Mouse (Mus musculus) urinary bladder, postnatal 36 days (tissue): ENCODE data around the gene Klhl18.
"Not testable (repeated sequence)": the region's sequence is repeated elsewhere in the genome, so short reads cannot be mapped to it uniquely, and the experiment has no call there.

ENCODE experiments used
- DNase-seq, 2 experiments: peaks; one replicate each; pipeline ENCODE4 v3.0.0; 2022; ENCODE audit warnings: low spot score in 2 of 2, mixed read lengths in 1 of 2

Gene Klhl18

GRCm38 (mm10) chr9:110419511-110420112 is 56.9 kb downstream of the Klhl18 start, which contains the start of gene Ngp:
Gene Ngp (plus strand): TSS chr9:110419747.
- no peak for DNase-seq

- peak in 1 of 2 experiments; percentile 31 for DNase-seq
These were observed 62.7 kb downstream of the Klhl18 start for GRCm38 (mm10) chr9:110413785-110414184.

GRCm38 (mm10) chr9:110412926-110413325 is 63.6 kb downstream of the Klhl18 start:
- no peak for DNase-seq

GRCm38 (mm10) chr9:110410908-110411887 is 65.3 kb downstream of the Klhl18 start:
- peak; percentile 75 to 83 for DNase-seq

- peak; percentile 88 to 95 for DNase-seq
These were observed 68.3 kb downstream of the Klhl18 start, which contains the start of gene Ptpn23 for GRCm38 (mm10) chr9:110408099-110408773. Gene Ptpn23 (minus strand): TSS chr9:110408213.

GRCm38 (mm10) chr9:110407311-110408098 is 69.0 kb downstream of the Klhl18 start:
- peak in 1 of 2 experiments; percentile 18 for DNase-seq

GRCm38 (mm10) chr9:110403240-110403639 is 73.3 kb downstream of the Klhl18 start:
- not testable (repeated sequence) for DNase-seq

GRCm38 (mm10) chr9:110402731-110403130 is 73.8 kb downstream of the Klhl18 start:
- no peak for DNase-seq

GRCm38 (mm10) chr9:110400650-110401049 is 75.8 kb downstream of the Klhl18 start:
- DNase-seq, result no peak

GRCm38 (mm10) chr9:110393295-110393694 is 83.2 kb downstream of the Klhl18 start:
- no peak for DNase-seq

- no peak for DNase-seq
These were observed 85.7 kb downstream of the Klhl18 start for GRCm38 (mm10) chr9:110390843-110391242.

GRCm38 (mm10) chr9:110388011-110388410 is 88.5 kb downstream of the Klhl18 start:
- DNase-seq, result no peak

GRCm38 (mm10) chr9:110384369-110384929 is 92.0 kb downstream of the Klhl18 start:
- no peak for DNase-seq

GRCm38 (mm10) chr9:110381292-110381691 is 95.2 kb downstream of the Klhl18 start:
- no peak for DNase-seq

- DNase-seq, result no peak
These were observed 95.8 kb downstream of the Klhl18 start for GRCm38 (mm10) chr9:110380662-110381061.

- no peak for DNase-seq
These were observed 97.1 kb downstream of the Klhl18 start for GRCm38 (mm10) chr9:110379361-110379760.

GRCm38 (mm10) chr9:110377655-110378054 is 98.8 kb downstream of the Klhl18 start:
- DNase-seq, result not testable (repeated sequence)
